Mouse (Mus musculus) limb, embryonic 12.5 days (tissue): ENCODE data around the gene Crk. TPM values are rescaled to one million over a fixed set of nuclear protein-coding genes. Genes with fewer than 3 reads are reported as not detected.

ENCODE experiments used
- ATAC-seq: fragments of 200-750 bp; cut with Nextera tagmentation; 2 replicates; pipeline ENCODE4 v1.8.0; 2017; ENCODE audit warnings: low read depth, moderate TSS enrichment; ENCODE audit not compliant: insufficient number of reproducible peaks, insufficient read depth, low FRiP score, low TSS enrichment
- H3K27ac ChIP-seq: fragments of 300-500 bp; sonication (generic); 2 replicates; pipeline ENCODE4 v1.5.1; 2016; ENCODE audit warnings: mild to moderate bottlenecking, moderate library complexity
- H3K27me3 ChIP-seq: fragments of 300-500 bp; sonication (generic); 2 replicates; pipeline ENCODE4 v1.6.1; 2016; ENCODE audit warnings: mild to moderate bottlenecking, moderate library complexity
- H3K36me3 ChIP-seq: fragments of 300-500 bp; sonication (generic); 2 replicates; pipeline ENCODE4 v1.6.1; 2016; ENCODE audit warnings: mild to moderate bottlenecking, moderate library complexity
- H3K4me1 ChIP-seq: fragments of 300-500 bp; sonication (generic); replicated peaks from 2 replicates; pipeline ENCODE4 v1.6.1; 2016
- H3K4me2 ChIP-seq: fragments of 300-500 bp; sonication (generic); 2 replicates; pipeline ENCODE4 v1.6.1; 2016; ENCODE audit warnings: mild to moderate bottlenecking, moderate library complexity
- H3K4me3 ChIP-seq: fragments of 300-500 bp; sonication (generic); replicated peaks from 2 replicates; pipeline ENCODE4 v1.5.1; 2016; ENCODE audit warnings: mild to moderate bottlenecking
- H3K9ac ChIP-seq: fragments of 300-500 bp; sonication (generic); replicated peaks from 2 replicates; pipeline ENCODE4 v1.6.1; 2016; ENCODE audit warnings: mild to moderate bottlenecking, moderate library complexity
- H3K9me3 ChIP-seq: fragments of 300-500 bp; sonication (generic); 2 replicates; pipeline ENCODE4 v1.6.1; 2016; ENCODE audit warnings: mild to moderate bottlenecking, moderate library complexity
- WGBS: fragments of 180-500 bp; shearing (Covaris S2); methylation state at CpG from one replicate; pipeline ENCODE4 v1.1.7; 2016; 5-methylcytosine and 5-hydroxymethylcytosine counted together
- polyA plus RNA-seq: library from polyadenylated mRNA; unstranded; fragments of >200 nt; fragmentation: Nextera tagmentation; extraction: Ambion mirVana; gene quantifications from 2 replicates; pipeline ENCODE4 v1.2.1, GENCODE M21; 2016

The Crk gene
- polyA plus RNA-seq, 1 experiment from 2014 or later = 135 TPM

GRCm38 (mm10) chr11:75656621-75657590, 22.2 kb upstream of the Crk start:
- peak overlapping the region; percentile 50; the same call in 1 of the 2 replicates for H3K27ac ChIP-seq
- WGBS = 60% methylated on average over 19 of the region's 20 CpGs
- H3K27me3 ChIP-seq = peaks cover 39% of the 10 kb centered on the region

GRCm38 (mm10) chr11:75657841-75658240, 21.2 kb upstream of the Crk start:
- no peaks in the 10 kb centered on the region for H3K9me3 ChIP-seq

More at GRCm38 (mm10) chr11:75656621-75657590, 22.2 kb upstream of the Crk start:
- ATAC-seq = no peak
- peak overlapping the region; percentile 83 for H3K9ac ChIP-seq
- H3K4me3 ChIP-seq = peak overlapping the region; percentile 74
- H3K4me2 ChIP-seq = peak overlapping the region; percentile 89
- peaks cover 40% of the 10 kb centered on the region for H3K4me1 ChIP-seq
- H3K9me3 ChIP-seq = no peaks in the 10 kb centered on the region
- H3K36me3 ChIP-seq = peaks cover 36% of the 10 kb centered on the region

DNA sequence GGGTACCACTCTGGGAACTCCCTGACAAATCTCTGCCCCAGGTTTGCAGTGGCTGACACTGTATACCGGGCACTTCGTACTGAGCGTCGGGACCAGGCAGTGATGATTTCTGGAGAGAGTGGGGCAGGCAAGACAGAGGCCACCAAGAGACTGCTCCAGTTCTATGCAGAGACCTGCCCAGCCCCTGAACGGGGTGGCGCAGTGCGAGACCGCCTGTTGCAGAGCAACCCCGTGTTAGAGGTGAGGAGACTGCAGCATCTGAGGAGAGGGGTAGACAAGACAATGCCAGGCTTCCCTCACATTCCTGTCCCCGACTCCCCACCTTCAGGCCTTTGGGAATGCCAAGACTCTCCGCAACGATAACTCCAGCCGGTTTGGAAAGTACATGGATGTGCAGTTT, 20.7 kb upstream of the Crk start:
- Histone ChIP-seq H3K4me1 (peaks cover 32% of the 10 kb centered on the region), H3K36me3 (peaks cover 50% of the 10 kb centered on the region), H3K9me3 (no peaks in the 10 kb centered on the region), H3K27ac (no peak overlapping the region), H3K4me3 (no peak overlapping the region), H3K4me2 (no peak overlapping the region), H3K9ac (no peak overlapping the region; the same call in 1 of the 2 replicates), H3K27me3 (peaks cover 25% of the 10 kb centered on the region)
- no peak for ATAC-seq
- WGBS = 91% methylated on average over 13 of the region's 13 CpGs

More at GRCm38 (mm10) chr11:75657841-75658240, 21.2 kb upstream of the Crk start:
- peaks cover 35% of the 10 kb centered on the region for H3K4me1 ChIP-seq
- H3K27me3 ChIP-seq = peaks cover 30% of the 10 kb centered on the region
- ATAC-seq = no peak
- H3K36me3 ChIP-seq = peaks cover 45% of the 10 kb centered on the region
- H3K4me2 ChIP-seq = no peak overlapping the region
- no peak overlapping the region; the same call in 1 of the 2 replicates for H3K9ac ChIP-seq
- no peak overlapping the region for H3K27ac ChIP-seq
- H3K4me3 ChIP-seq = no peak overlapping the region

- WGBS = 74% methylated on average over 14 of the region's 14 CpGs
- Histone ChIP-seq H3K36me3 (peaks cover 52% of the 10 kb centered on the region), H3K27me3 (peaks cover 16% of the 10 kb centered on the region), H3K9me3 (no peaks in the 10 kb centered on the region), H3K4me3 (no peak overlapping the region), H3K4me2 (no peak overlapping the region), H3K4me1 (peaks cover 23% of the 10 kb centered on the region), H3K27ac (no peak overlapping the region), H3K9ac (no peak overlapping the region)
- no peak for ATAC-seq
These were observed 19.9 kb upstream of the Crk start for GRCm38 (mm10) chr11:75658996-75659750.

DNA sequence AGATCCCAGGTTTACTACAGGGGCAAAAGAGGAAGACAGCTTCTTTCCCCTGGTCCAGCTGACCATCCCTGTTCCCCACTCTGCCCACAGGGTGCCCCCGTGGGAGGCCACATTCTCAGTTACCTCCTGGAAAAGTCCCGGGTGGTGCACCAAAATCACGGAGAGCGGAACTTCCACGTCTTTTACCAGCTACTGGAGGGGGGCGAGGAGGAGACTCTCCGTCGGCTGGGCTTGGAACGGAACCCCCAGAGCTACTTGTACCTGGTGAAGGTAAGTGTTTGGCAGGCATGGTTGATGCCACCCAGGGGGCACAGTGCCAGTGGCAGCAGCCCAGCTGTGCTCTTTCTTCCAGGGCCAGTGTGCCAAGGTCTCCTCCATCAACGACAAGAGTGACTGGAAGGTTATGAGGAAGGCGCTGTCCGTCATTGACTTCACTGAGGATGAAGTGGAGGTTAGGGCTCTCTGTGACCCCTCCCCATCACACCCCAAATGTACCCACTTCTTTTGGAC, 18.9 kb upstream of the Crk start:
- Histone ChIP-seq H3K9me3 (no peaks in the 10 kb centered on the region), H3K4me3 (no peak overlapping the region), H3K36me3 (peaks cover 53% of the 10 kb centered on the region), H3K4me1 (peaks cover 14% of the 10 kb centered on the region; the same call in 1 of the 2 replicates), H3K4me2 (no peak overlapping the region), H3K9ac (no peak overlapping the region), H3K27ac (no peak overlapping the region), H3K27me3 (peaks cover 7% of the 10 kb centered on the region)
- WGBS = 92% methylated on average over 12 of the region's 12 CpGs
- no peak for ATAC-seq

GRCm38 (mm10) chr11:75660941-75661800, 17.9 kb upstream of the Crk start:
- Histone ChIP-seq H3K4me1 (peaks cover 12% of the 10 kb centered on the region; the same call in 1 of the 2 replicates), H3K4me3 (no peak overlapping the region), H3K4me2 (no peak overlapping the region), H3K27me3 (peaks cover 6% of the 10 kb centered on the region; the same call in 1 of the 2 replicates), H3K36me3 (peaks cover 63% of the 10 kb centered on the region), H3K9ac (no peak overlapping the region), H3K27ac (no peak overlapping the region), H3K9me3 (no peaks in the 10 kb centered on the region)
- 91% methylated on average over 21 of the region's 21 CpGs for WGBS
- no peak for ATAC-seq

DNA sequence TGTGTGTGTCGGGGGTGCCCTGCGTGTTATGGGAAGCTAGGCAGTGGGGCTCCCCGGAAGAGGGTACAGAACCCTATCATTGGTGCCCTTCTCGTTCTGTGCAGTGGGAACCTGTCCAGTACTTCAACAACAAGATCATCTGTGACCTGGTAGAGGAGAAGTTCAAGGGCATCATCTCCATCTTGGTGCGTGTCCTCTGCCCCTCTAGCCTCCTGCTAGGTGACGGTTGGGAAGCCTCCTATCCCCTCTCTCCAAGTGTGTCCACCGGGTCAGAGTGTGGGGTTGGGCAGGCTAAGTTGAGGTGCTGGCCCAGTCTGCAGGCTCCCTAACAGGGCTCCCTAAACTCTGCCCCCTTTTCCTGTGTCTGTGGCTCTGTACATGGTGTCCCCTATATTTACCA, 16.9 kb upstream of the Crk start:
- ATAC-seq = no peak; the same call in 1 of the 2 replicates
- Histone ChIP-seq H3K4me1 (0 out of 2 replicates have a peak, but pooled peaks cover 3% of the 10 kb centered on the region), H3K4me3 (no peak overlapping the region), H3K27ac (no peak overlapping the region), H3K9me3 (no peaks in the 10 kb centered on the region), H3K9ac (no peak overlapping the region), H3K4me2 (no peak overlapping the region), H3K36me3 (peaks cover 68% of the 10 kb centered on the region), H3K27me3 (0 out of 2 replicates have a peak, but pooled peaks cover 3% of the 10 kb centered on the region)
- 96% methylated on average over 7 of the region's 7 CpGs for WGBS

- H3K27ac ChIP-seq = no peak overlapping the region
- 95% methylated on average over 6 of the region's 6 CpGs for WGBS
- no peak for ATAC-seq
- H3K4me2 ChIP-seq = no peak overlapping the region
- no peaks in the 10 kb centered on the region for H3K27me3 ChIP-seq
- no peaks in the 10 kb centered on the region for H3K9me3 ChIP-seq
- H3K9ac ChIP-seq = no peak overlapping the region
- no peaks in the 10 kb centered on the region for H3K4me1 ChIP-seq
- peaks cover 72% of the 10 kb centered on the region for H3K36me3 ChIP-seq
- no peak overlapping the region for H3K4me3 ChIP-seq
These were observed 12.8 kb upstream of the Crk start for GRCm38 (mm10) chr11:75666296-75666695.

DNA sequence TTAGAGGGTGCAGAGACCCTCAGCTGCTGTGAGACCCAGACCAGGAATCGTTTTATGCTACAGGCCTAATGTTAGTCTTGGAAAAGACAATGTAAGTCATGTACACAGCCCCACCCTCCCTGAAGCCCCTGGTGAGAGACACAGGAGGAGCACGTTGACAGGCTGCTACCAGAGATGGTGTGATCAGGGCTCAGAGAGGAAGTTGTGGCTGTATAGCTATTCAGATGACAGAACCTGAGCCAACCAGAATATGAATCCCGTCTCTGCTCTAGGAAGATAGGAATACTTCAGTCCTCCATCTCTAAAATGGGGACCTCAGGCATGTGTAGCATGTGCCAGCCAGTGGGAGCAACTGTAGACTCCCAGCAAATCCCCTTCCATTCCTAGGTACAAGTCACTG, 10.4 kb upstream of the Crk start:
- no peak overlapping the region for H3K4me2 ChIP-seq
- no peaks in the 10 kb centered on the region for H3K9me3 ChIP-seq
- no peak overlapping the region for H3K9ac ChIP-seq
- ATAC-seq = no peak
- no peak overlapping the region for H3K27ac ChIP-seq
- H3K4me1 ChIP-seq = no peaks in the 10 kb centered on the region
- H3K4me3 ChIP-seq = no peak overlapping the region
- 95% methylated on average over 3 of the region's 3 CpGs for WGBS
- no peaks in the 10 kb centered on the region for H3K27me3 ChIP-seq
- H3K36me3 ChIP-seq = peaks cover 72% of the 10 kb centered on the region

- WGBS = 89% methylated on average over 11 of the region's 11 CpGs
These were observed 9.7 kb upstream of the Crk start for GRCm38 (mm10) chr11:75669176-75669852.

More at GRCm38 (mm10) chr11:75669176-75669852, 9.7 kb upstream of the Crk start:
- Histone ChIP-seq H3K27me3 (no peaks in the 10 kb centered on the region), H3K9me3 (no peaks in the 10 kb centered on the region), H3K36me3 (peaks cover 72% of the 10 kb centered on the region), H3K9ac (no peak overlapping the region), H3K27ac (no peak overlapping the region), H3K4me2 (no peak overlapping the region), H3K4me3 (no peak overlapping the region), H3K4me1 (no peaks in the 10 kb centered on the region)
- no peak for ATAC-seq
